Mouse (Mus musculus): ENCODE results near the gene Slc43a2.

GRCm38 (mm10) chr11:75513336-75513735 is 18.2 kb upstream of the Slc43a2 start, which contains the start of gene Scarf1:
- no peak for TF ChIP-seq CTCF (IDR thresholded peaks at IDR 0.05; ENCODE audit: low read depth, low read length)
- no peak for TF ChIP-seq POLR2A (IDR thresholded peaks at IDR 0.05; ENCODE audit: borderline replicate concordance, low read depth, low read length)

Measured in bone marrow macrophage, adult 2 months (primary cell).